Mouse (Mus musculus): Measurements from ENCODE around the gene Tmtc2.

Gene Tmtc2

DNA sequence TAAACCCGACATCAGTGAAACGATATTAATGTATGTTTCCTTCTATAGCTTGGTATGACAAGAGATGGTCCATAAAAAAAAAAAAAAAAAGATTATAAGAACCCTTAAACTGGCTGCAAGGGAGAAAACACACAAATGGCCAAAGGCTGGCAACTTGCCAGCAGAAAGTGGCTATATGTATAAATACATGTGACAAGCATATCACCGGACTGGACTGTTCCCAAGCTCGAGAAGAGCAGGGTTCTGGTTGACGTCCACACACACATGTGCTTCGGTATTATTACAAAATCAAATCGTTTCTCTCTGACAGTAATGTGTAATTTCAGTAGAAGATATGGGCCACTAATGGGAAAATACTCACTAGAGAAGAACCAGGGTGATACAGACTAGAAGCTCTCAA is 287.2 kb downstream of the Tmtc2 start:
- DNase-seq: no peak

GRCm38 (mm10) chr10:105286221-105286620 is 288.0 kb downstream of the Tmtc2 start:
- DNase-seq: no peak

DNA sequence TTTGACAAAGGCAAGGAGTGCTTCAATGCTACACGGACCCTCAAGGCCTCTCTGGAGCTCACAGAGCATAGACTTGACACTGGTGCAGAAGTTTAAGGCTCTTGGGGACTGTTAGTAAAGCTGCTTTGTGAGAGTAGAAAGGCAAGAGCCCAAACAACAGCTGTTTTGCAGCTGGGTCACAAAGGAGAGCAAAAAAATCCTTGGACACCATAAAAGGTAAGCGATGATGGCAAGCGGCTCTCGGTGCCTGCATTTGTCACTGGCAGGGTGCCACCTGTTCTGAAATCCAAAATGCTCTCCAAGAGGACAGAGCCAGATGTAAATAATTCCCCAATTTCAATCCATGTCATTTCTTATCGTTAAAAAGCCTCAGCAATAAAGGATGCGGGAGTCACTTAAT is 290.1 kb downstream of the Tmtc2 start:
- peak; percentile 24 for DNase-seq

- DNase-seq: no peak
Observed at GRCm38 (mm10) chr10:105280933-105281332, 293.3 kb downstream of the Tmtc2 start.

GRCm38 (mm10) chr10:105260053-105260452 is 314.2 kb downstream of the Tmtc2 start:
- no peak for DNase-seq

GRCm38 (mm10) chr10:105238291-105238690 is 336.0 kb downstream of the Tmtc2 start:
- DNase-seq: peak; percentile 26

DNA sequence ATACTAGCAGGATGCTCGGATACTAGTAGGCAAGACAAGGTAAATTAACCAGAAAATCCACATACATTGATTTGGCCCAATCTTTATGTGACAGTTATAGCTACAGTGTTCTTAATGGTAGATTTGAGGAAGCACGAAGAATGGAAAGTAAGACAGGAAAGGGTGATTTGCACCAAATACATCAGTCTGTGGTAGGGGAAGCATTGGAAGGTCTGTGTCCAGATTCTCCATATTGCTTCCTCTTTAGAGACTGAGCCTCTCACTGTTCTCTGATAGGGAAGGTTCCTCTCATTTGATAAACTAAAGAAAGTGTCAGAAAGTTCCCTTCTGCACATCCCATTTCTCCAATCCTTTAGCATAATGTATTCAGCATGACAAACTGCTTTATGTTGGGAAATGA is 341.4 kb downstream of the Tmtc2 start:
- no peak for DNase-seq

DNA sequence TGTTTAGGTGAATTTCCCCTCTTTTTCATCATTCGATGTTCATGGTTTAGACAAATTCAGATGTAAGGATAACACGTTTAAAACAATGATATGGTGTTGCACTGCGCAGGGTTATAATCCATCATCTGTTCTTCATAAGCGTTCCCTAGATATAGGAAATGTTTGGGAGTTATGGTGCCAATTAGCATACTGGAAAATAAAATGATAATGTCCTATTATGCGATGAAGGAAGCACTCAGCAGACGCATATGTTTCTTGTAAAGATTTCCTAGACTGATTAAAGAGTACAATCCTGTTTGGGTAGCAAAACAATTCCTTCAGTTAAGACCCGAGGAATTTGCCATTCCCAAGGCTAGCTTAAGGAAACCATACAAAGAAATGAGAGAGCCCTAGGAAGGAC is 343.8 kb downstream of the Tmtc2 start:
- no peak for DNase-seq

DNA sequence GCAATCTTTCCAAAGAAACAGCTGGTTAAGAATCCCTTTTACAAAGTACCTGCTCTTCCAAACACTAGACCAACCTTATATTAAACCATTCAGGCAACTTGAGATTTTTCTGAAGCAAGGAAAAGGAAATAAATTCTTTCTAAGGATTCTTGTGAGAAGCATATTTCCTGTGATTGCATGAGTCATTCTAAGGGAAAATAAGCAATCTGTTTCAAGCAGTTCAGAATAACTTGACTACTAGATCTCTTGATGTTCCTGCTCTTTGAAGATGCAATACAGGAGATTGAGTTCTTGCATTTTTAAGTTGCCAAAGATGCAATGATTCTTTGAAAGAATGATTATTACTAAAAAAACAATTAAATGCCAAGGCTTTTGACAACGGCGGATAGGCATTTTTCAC is 345.6 kb downstream of the Tmtc2 start:
- no peak for DNase-seq

DNA sequence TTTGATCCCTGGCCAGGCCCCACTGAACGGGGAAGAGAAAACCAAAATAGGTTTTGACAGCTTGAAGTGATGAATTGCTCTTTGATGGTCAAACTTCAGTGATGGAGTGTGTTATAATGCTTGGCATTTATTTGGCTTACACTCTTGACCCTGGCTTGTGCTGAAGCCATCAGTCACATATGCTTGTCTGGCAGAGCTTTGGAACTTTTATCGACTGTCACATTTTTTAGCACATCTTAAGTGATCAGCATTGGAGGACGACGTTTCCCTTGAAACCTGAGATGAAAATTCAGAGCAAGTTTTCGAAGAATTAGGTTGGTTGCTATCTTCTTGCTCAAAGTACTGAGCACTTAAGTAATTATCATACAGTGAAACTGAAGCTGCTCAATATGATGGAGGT is 346.6 kb downstream of the Tmtc2 start:
- DNase-seq: no peak

DNA sequence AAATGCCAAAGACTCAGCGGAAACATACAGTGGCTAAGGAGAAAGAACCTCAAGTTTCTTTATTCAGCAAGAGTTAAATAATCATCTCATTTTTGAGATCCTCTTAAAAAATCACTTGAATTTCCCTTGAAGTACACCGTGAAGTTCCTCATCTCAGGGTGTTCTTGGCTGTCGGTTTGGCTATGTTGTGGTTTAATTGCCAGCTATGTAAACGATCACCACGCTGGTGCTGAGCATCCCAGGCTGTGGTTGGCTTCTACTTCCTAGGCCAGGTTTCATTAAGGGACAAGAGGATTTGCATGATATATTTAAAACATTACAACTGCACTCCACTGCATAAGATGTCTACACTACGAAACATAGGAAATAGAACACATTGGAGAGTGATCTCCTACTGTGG is 348.5 kb downstream of the Tmtc2 start:
- DNase-seq: no peak

DNA sequence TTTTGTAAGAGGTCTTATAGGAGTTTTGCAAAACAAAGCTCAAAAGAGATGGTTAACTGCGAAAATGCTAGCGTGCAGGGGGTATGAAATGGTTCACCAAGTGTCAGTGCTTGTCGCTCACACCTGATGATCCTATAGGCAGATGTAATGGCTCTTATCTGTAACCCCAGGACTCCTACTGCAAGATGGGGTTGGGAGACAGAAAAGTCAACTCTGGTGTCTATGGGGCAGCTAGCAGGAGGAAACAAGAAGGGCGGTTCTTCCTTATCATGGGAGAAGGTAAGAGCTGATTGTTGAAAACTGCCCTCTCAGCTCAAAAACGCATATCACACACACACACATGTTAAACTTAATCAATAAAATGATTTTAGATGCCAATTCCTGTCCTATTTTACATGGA is 351.3 kb downstream of the Tmtc2 start:
- no peak for DNase-seq

DNA sequence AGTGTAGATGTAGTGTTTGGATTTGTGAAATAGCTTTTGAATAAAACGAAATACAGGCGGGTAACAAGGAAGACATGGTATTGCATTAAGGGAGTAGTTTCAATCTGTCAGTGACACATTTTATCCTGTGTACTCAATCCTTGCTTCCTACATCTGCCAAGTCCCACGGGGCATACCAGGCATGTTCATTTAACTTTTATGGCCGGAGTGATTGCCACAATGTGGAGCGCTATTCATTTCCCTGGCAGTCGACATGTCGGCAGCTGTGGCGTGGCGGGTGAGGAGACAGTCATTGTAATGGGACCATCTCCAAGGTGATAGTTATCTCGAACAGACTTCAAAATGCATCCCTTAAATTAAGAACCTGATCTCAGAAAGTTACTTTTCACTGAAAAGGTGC is 372.8 kb downstream of the Tmtc2 start:
- DNase-seq: peak; percentile 10

DNA sequence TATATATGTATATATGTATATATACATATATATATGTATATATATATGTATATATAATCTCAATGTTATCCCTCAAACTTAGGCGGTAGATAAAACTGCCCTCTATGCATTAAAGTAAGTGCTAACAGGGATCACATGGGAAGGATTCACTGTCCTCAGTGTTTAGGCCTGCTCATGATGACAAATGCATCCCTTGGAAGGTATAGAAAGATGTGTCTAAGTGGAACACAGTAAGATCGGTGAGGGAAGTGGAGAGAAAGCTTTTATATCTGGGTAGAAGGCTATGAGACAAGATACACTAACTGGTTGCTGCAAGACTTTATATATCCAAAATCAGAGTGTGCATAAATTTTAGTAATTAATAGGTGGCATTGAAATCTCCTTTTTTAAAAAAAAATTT is 373.6 kb downstream of the Tmtc2 start:
- DNase-seq: no peak

GRCm38 (mm10) chr10:105200092-105200491 is 374.2 kb downstream of the Tmtc2 start:
- no peak for DNase-seq

GRCm38 (mm10) chr10:105199515-105199914 is 374.7 kb downstream of the Tmtc2 start:
- no peak for DNase-seq

- no peak for DNase-seq
Observed at GRCm38 (mm10) chr10:105195377-105195776, 378.9 kb downstream of the Tmtc2 start.

DNA sequence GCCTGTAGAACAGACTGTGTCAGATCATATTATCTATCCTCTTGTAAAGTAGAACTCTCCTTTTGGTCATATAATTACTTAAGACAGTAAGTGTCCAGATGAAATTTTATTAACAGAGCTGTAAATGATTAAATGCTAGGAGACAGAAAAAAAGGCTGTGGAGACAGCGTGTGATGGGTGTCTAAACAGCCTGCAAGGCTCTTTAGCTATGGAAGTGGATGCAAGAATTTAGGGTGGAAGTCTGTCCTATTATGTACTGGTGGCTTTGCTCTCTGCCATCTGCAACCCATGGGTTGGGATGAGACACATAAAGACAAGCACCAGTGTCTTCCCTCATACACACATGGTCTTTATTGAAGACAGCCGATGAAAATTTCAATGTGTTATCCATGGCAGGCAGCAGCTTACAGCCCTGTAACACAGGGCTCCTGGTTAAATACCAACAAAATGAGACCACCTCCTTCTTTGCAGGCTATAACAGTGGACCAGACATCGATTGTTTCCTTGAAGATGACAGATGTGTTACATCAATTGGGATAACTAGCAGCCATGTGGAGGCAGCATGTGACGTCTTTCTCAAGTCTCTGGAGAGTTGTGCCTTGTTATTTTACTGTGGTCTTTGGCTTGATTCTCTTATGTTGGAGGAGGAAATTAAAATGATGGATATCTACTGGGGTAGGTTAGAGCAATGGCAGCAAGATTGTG is 380.3 kb downstream of the Tmtc2 start:
- DNase-seq: no peak

- no peak for DNase-seq
Observed at GRCm38 (mm10) chr10:105192071-105192470, 382.2 kb downstream of the Tmtc2 start.

GRCm38 (mm10) chr10:105189746-105190145 is 384.5 kb downstream of the Tmtc2 start:
- no peak for DNase-seq

GRCm38 (mm10) chr10:105186636-105187035 is 387.6 kb downstream of the Tmtc2 start:
- DNase-seq: no peak

- DNase-seq: no peak
Observed at GRCm38 (mm10) chr10:105168443-105169102, 405.7 kb downstream of the Tmtc2 start.

GRCm38 (mm10) chr10:105165291-105165690 is 409.0 kb downstream of the Tmtc2 start:
- no peak for DNase-seq

DNA sequence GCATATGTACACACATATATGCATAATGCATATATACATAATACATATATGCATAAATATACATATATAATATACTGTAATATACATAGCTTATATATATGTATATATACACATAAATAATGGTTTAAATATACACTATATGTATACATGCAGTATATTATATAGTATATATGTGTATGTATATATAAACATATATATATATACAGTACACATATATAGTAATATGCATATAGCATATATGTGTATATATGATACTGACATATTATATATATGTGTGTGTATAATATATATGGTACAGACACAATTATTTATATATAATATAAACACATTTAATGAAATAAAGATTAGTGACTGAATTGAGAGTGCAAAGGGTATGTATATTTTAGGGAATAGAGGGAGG is 420.5 kb downstream of the Tmtc2 start:
- no peak for DNase-seq

GRCm38 (mm10) chr10:105144382-105144781 is 429.9 kb downstream of the Tmtc2 start:
- no peak for DNase-seq

Measured in cerebellum, adult 9-11 months (tissue).